Mouse (Mus musculus) E14TG2a.4 (cell line): ENCODE results near the gene Haghl.

Experiments used
- CTCF ChIP-seq: conservative IDR thresholded peaks from 2 replicates; pipeline ENCODE4 v1.5.1; 2014; ENCODE audit warnings: low read length
- NANOG ChIP-seq: IDR thresholded peaks from 2 replicates; pipeline ENCODE4 v1.6.1; 2014; ENCODE audit warnings: borderline replicate concordance, low read length, mixed read lengths

DNA sequence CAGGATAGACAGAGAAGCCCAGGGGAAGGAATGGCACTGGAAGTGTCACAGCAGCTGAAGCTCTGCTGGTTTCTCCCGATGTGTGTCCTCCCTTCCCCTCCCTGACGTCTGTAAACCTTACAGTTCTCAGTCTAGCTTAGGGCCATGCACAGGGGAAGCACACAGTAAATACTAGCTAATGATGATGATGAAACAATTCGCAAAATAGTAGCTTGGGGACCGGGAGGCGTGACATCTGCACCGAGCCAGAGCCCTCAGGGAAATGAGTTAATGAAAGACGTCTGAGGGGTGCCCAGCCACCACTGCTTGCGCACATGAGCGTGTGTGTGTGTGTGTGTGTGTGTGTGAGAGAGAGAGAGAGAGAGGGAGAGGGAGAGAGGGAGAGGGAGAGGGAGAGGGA is 16.1 kb downstream of the Haghl start:
- TF ChIP-seq CTCF (no peak), NANOG (no peak)
